Mouse (Mus musculus) heart, embryonic 10.5 days (tissue): ENCODE measurements around the gene Necab2. TPM values are rescaled to one million over a fixed set of nuclear protein-coding genes. Genes with fewer than 3 reads are reported as not detected.

Experiments
- DNase-seq: peaks from one replicate; pipeline ENCODE4 v3.0.0-alpha.2; 2017; ENCODE audit warnings: low spot score
- H3K27ac ChIP-seq: fragments of 300-500 bp; sonication (generic); 2 replicates; pipeline ENCODE4 v1.5.1; 2016; ENCODE audit warnings: mild to moderate bottlenecking
- H3K27me3 ChIP-seq: fragments of 300-500 bp; sonication (generic); 2 replicates; pipeline ENCODE4 v1.6.1; 2016; ENCODE audit warnings: mild to moderate bottlenecking; ENCODE audit not compliant: poor library complexity, insufficient read depth, severe bottlenecking
- H3K36me3 ChIP-seq: fragments of 300-500 bp; sonication (generic); 2 replicates; pipeline ENCODE4 v1.6.1; 2016; ENCODE audit warnings: mild to moderate bottlenecking, moderate library complexity
- H3K4me1 ChIP-seq: fragments of 300-500 bp; sonication (generic); 2 replicates; pipeline ENCODE4 v1.6.1; 2016; ENCODE audit warnings: mild to moderate bottlenecking
- H3K4me3 ChIP-seq: fragments of 300-500 bp; sonication (generic); 2 replicates; pipeline ENCODE4 v1.5.1; 2016; ENCODE audit warnings: mild to moderate bottlenecking, moderate library complexity
- H3K9me3 ChIP-seq: fragments of 300-500 bp; sonication (generic); 2 replicates; pipeline ENCODE4 v1.6.1; 2016; ENCODE audit warnings: mild to moderate bottlenecking, moderate library complexity
- WGBS: fragments of 180-500 bp; shearing (Covaris S2); methylation state at CpG from one replicate; pipeline ENCODE4 v1.1.7; 2016; 5-methylcytosine and 5-hydroxymethylcytosine counted together
- polyA plus RNA-seq: library from polyadenylated mRNA; unstranded; fragments of >200 nt; fragmentation: Nextera tagmentation; extraction: Ambion mirVana; gene quantifications from 2 replicates; pipeline ENCODE4 v1.2.1, GENCODE M21; 2016

Gene Necab2
- 1.9 and 3.4 TPM in 2 replicates for polyA plus RNA-seq

DNA sequence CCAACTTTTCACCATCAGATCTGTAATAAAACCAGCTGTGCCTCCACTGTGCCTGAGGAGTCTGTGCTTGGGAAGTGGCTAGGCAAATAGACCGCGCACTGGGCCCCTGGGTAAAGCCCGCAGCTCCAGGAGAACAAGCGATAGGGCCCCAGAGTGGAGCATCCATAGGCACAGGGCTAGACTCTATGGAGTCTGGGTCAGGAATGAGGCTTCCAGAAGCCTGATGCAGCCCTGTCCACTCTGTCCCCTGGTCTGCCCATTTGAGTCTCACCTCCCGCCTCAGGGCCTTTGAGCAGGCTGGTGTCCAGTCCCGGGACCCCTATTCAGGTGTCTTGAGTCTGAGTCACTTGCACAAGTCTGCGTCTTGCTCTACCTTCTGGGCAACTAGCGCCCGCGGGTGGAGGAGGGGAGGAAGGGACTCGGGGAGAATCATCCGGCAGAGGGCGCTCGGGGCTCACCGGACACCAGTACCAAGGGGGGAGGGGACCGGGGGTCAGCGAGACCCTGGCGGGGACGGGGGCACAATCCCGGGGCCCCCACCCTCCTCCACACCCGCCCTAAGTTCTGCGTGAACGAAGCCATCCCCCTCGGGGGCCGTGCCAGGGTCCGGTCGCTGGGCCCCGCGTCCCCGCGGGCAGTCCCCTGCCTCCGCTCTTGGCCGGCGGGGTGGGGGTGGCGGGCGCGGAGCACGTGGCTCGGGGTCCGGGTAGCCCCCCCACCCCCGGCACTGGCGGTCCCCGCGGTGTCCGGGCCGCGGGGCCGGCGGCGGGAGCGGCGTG is at the start of gene Necab2:
Gene Necab2 (plus strand): TSS at position 509 of the 779 bp plus-strand sequence.
- DNase-seq, result peak; percentile 89
- H3K4me3 ChIP-seq, result peak within 1 kb of the TSS; percentile 74
- H3K9me3 ChIP-seq, result no peaks in the 10 kb centered on the region
- 4% methylated on average over 39 of the region's 52 CpGs for WGBS
- peaks cover 89% of the 10 kb centered on the region for H3K27me3 ChIP-seq
- no peaks in the 10 kb centered on the region for H3K36me3 ChIP-seq
- peaks cover 19% of the 10 kb centered on the region for H3K4me1 ChIP-seq
- peak within 1 kb of the TSS; percentile 88 for H3K27ac ChIP-seq

DNA sequence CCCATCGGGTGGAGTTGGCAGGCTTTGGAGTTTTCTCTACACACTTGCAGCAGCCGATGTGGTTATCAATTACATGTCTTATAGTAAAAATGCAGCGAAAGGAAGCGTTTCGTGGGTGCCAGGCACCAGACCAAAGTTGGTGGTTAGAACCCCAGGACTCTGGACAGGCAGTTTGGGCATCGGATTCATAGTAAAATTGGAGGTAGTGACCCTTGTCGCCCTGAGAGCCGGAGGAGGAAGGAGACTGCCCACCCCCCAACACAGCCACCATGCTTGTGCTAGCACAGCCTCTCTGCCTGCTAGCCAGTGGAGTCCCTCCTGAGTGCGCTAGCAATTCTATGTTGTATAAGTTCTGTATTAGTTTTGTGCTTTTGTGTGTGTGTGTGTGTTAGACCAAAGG is 48.0 kb upstream of the Necab2 start:
- WGBS, result 85% methylated on average over 9 of the region's 9 CpGs
- Histone ChIP-seq H3K9me3 (no peaks in the 10 kb centered on the region), H3K27me3 (no peaks in the 10 kb centered on the region)

DNA sequence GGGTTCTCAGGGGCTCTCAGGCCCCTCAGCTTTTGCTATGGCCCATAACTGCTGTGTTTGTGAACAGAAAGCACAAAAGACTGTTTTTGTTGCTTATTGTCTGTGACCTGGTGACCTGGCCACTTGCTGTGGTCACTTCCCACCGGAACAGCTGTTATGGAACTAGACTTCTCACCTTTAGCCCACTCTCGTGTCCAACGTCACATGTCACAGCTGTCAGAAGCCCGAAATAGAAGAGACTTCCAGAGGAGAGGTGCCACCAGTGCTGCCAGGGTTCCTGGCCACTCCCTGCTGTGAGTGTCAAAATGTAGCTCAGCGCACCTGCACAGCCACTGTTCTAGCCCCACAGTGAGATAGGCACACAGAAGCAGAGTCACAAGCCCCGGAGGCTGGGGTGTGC is 47.3 kb upstream of the Necab2 start:
- Histone ChIP-seq H3K4me1 (peaks cover 35% of the 10 kb centered on the region), H3K27ac (no peak overlapping the region), H3K36me3 (peaks cover 24% of the 10 kb centered on the region; the same call in 1 of the 2 replicates), H3K4me3 (no peak overlapping the region), H3K9me3 (no peaks in the 10 kb centered on the region), H3K27me3 (no peaks in the 10 kb centered on the region)
- WGBS, result 60% methylated on average over 6 of the region's 6 CpGs
- DNase-seq, result peak; percentile 73

More for the DNA sequence above, 48.0 kb upstream of the Necab2 start:
- Histone ChIP-seq H3K36me3 (peaks cover 24% of the 10 kb centered on the region; the same call in 1 of the 2 replicates), H3K4me1 (peaks cover 39% of the 10 kb centered on the region), H3K4me3 (no peak overlapping the region), H3K27ac (no peak overlapping the region)
- no peak for DNase-seq

DNA sequence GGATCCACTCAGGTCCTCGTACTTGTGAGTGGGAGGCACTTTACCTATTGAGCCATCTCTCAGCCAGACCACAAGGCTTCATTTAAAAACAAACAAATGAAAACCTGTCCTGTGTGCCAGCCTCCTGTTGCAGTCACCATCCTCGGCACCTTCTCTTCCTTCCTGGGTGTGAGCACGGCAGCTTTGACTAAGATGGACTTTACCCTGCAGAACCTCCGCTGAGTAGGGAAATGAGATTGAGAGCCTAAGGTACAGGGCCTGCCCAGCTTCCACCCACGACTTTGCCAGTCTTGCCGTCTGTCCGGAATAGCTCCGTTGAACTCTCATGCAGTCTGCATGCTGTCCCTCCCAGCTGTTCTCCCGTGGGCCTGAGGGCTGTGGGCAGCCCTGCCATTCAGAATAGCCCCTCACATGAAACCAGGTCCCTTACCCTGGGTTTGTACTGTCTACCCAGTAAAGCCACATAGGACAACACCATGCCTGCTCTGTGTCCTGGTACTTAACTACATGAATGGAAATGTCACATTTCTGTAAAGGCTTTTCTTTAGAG is 46.3 kb upstream of the Necab2 start:
- H3K27me3 ChIP-seq, result no peaks in the 10 kb centered on the region
- H3K4me3 ChIP-seq, result no peak overlapping the region
- H3K4me1 ChIP-seq, result peaks cover 30% of the 10 kb centered on the region
- 75% methylated on average over 9 of the region's 9 CpGs for WGBS
- H3K9me3 ChIP-seq, result no peaks in the 10 kb centered on the region
- DNase-seq, result no peak
- no peak overlapping the region for H3K27ac ChIP-seq
- peaks cover 33% of the 10 kb centered on the region for H3K36me3 ChIP-seq

DNA sequence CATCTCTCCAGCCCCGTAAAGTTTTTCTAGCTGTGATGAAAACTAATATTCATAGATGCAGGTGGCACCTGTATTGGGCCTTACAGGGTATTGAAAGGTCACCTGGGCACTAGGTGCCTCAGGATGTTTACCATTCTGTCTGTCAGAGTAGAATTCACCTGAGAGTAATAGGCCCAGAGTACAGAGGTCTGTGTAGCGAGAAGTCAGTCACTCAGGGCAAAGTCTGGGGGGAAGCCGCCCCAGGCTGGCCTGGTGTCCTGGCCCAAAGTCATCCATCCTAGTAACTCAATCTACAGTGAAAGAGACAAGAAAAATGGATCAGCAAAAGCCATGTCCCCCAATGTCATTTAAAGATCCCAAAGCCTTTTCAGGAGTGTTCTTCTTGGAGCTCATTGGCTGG is 45.6 kb upstream of the Necab2 start:
- H3K4me3 ChIP-seq, result no peak overlapping the region
- DNase-seq, result no peak
- no peaks in the 10 kb centered on the region for H3K9me3 ChIP-seq
- no peaks in the 10 kb centered on the region for H3K27me3 ChIP-seq
- peaks cover 39% of the 10 kb centered on the region for H3K36me3 ChIP-seq
- 74% methylated on average over 3 of the region's 3 CpGs for WGBS
- H3K27ac ChIP-seq, result no peak overlapping the region
- peaks cover 22% of the 10 kb centered on the region; the same call in 1 of the 2 replicates for H3K4me1 ChIP-seq

DNA sequence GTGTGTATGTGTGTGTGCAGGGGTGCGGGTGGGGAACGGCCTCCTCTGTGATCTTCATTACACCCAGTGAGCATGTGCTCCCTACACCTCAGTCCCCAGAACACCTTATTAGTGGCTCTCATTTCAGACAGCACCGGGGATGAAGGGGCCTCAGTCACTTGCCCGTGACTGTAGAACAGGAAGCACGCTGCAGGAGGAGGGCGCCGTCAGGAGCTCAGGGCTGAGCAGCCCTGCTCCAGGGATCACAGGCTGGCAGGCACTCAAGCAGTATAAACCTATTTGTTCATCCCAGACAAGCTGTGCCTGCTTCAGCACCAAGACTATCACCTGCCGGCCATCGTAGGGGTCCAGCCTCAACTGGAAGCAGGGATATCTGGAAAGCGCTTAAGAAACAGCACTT is 42.6 kb upstream of the Necab2 start:
- Histone ChIP-seq H3K9me3 (no peaks in the 10 kb centered on the region), H3K36me3 (peaks cover 51% of the 10 kb centered on the region), H3K27ac (no peak overlapping the region), H3K4me3 (no peak overlapping the region), H3K27me3 (no peaks in the 10 kb centered on the region), H3K4me1 (peaks cover 16% of the 10 kb centered on the region; the same call in 1 of the 2 replicates)
- 77% methylated on average over 10 of the region's 10 CpGs for WGBS
- no peak for DNase-seq

- WGBS, result 97% methylated on average over 5 of the region's 5 CpGs
- DNase-seq, result no peak
- no peak overlapping the region for H3K27ac ChIP-seq
- H3K9me3 ChIP-seq, result no peaks in the 10 kb centered on the region
- H3K36me3 ChIP-seq, result peaks cover 58% of the 10 kb centered on the region
- H3K27me3 ChIP-seq, result no peaks in the 10 kb centered on the region
- H3K4me3 ChIP-seq, result no peak overlapping the region
- 0 out of 2 replicates have a peak, but pooled peaks cover 10% of the 10 kb centered on the region for H3K4me1 ChIP-seq
Measured at GRCm38 (mm10) chr8:119404648-119405047, 41.9 kb upstream of the Necab2 start.

- 82% methylated on average over 8 of the region's 8 CpGs for WGBS
- H3K4me1 ChIP-seq, result peaks cover 5% of the 10 kb centered on the region
- H3K9me3 ChIP-seq, result no peaks in the 10 kb centered on the region
- DNase-seq, result no peak
- H3K27me3 ChIP-seq, result peaks cover 4% of the 10 kb centered on the region
- H3K27ac ChIP-seq, result no peak overlapping the region
- H3K4me3 ChIP-seq, result no peak overlapping the region
- peaks cover 67% of the 10 kb centered on the region for H3K36me3 ChIP-seq
Measured at GRCm38 (mm10) chr8:119408311-119408710, 38.2 kb upstream of the Necab2 start.

- Histone ChIP-seq H3K4me3 (no peak overlapping the region), H3K27me3 (peaks cover 41% of the 10 kb centered on the region), H3K4me1 (peaks cover 4% of the 10 kb centered on the region), H3K36me3 (peaks cover 44% of the 10 kb centered on the region), H3K27ac (no peak overlapping the region), H3K9me3 (no peaks in the 10 kb centered on the region)
- DNase-seq, result no peak
- WGBS, result 49% methylated on average over 10 of the region's 10 CpGs
Measured at GRCm38 (mm10) chr8:119412037-119412734, 34.3 kb upstream of the Necab2 start.

- Histone ChIP-seq H3K36me3 (peaks cover 36% of the 10 kb centered on the region), H3K9me3 (no peaks in the 10 kb centered on the region), H3K27ac (peak overlapping the region; percentile 59), H3K4me1 (peaks cover 4% of the 10 kb centered on the region), H3K27me3 (peaks cover 49% of the 10 kb centered on the region), H3K4me3 (peak overlapping the region; percentile 50)
- WGBS, result 11% methylated on average over 18 of the region's 18 CpGs
- peak; percentile 91 for DNase-seq
Measured at GRCm38 (mm10) chr8:119412735-119413498, 33.6 kb upstream of the Necab2 start.

DNA sequence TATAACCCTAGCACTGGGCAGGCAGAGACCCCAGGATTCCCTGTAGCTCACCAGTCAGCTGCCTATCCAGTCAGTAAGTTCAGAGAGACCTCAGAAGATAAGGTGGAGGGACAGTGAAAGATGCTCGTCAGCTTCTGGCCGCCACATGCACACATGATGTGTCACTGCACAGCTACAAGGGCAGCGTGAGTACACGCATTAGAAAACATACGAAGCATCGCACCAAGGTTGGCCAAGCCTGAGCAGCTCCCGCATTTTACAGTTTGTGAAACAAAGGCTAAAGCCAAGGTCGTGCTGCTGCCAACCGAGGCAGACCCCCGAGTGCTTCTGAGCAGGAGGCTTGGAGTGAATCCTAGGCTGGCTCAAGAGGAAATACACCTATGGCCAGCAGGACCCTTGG is 32.9 kb upstream of the Necab2 start:
- H3K4me1 ChIP-seq, result peaks cover 4% of the 10 kb centered on the region
- no peak overlapping the region for H3K4me3 ChIP-seq
- peaks cover 30% of the 10 kb centered on the region for H3K36me3 ChIP-seq
- no peaks in the 10 kb centered on the region for H3K9me3 ChIP-seq
- H3K27ac ChIP-seq, result no peak overlapping the region
- peaks cover 50% of the 10 kb centered on the region for H3K27me3 ChIP-seq
- no peak for DNase-seq
- WGBS, result 77% methylated on average over 10 of the region's 10 CpGs

DNA sequence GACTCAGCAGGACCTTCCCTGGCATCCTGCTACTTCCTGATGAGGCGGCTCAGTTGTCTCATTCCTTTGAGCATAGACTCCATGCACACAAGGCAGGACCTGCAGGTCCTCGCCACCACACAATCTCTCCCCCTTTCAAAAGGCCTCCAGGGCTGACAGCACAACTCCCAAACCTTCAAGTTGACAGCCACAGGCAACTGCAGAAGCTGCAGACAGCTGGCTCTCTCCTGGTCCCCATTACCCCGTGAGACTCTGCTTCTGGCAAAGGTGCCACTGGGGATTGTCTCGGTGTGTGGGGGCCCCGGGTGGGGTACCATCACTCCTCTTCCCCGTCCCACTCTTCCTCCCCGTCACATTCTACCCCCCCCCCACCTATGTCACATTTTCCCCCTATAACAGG is 26.2 kb upstream of the Necab2 start:
- Histone ChIP-seq H3K4me1 (peaks cover 38% of the 10 kb centered on the region), H3K27me3 (peaks cover 48% of the 10 kb centered on the region), H3K9me3 (no peaks in the 10 kb centered on the region), H3K36me3 (no peaks in the 10 kb centered on the region), H3K27ac (no peak overlapping the region), H3K4me3 (no peak overlapping the region)
- no peak for DNase-seq
- 71% methylated on average over 7 of the region's 7 CpGs for WGBS
